Mouse (Mus musculus) cortical plate, adult 2 months (tissue): ENCODE measurements around the gene Arhgap30. TPM values are rescaled to one million over a fixed set of nuclear protein-coding genes. Genes with fewer than 3 reads are reported as not detected.

Experiments used
- H3K27ac ChIP-seq: fragments of 200-500 bp; 2 replicates; pipeline ENCODE4 v1.5.1; 2012; ENCODE audit warnings: low read length, control low read depth, inconsistent platforms; ENCODE audit not compliant: insufficient read depth
- H3K4me1 ChIP-seq: fragments of 200-500 bp; 2 replicates; pipeline ENCODE4 v1.6.1; 2011; ENCODE audit warnings: low read length; ENCODE audit not compliant: control insufficient read depth, insufficient read depth
- H3K4me3 ChIP-seq: fragments of 200-500 bp; 2 replicates; pipeline ENCODE4 v1.5.1; 2011; ENCODE audit warnings: mild to moderate bottlenecking, low read length, control low read depth; ENCODE audit not compliant: insufficient read depth
- CTCF ChIP-seq: fragments of 200-500 bp; IDR thresholded peaks from 2 replicates; pipeline ENCODE4 v1.5.1; 2011; ENCODE audit warnings: mild to moderate bottlenecking, control low read depth, low read length; ENCODE audit not compliant: insufficient read depth; ENCODE audit errors: extremely low read depth
- POLR2A ChIP-seq: fragments of 200-500 bp; IDR thresholded peaks from 2 replicates; pipeline ENCODE4 v1.6.1; 2011; ENCODE audit warnings: mild to moderate bottlenecking, low read length, control low read depth; ENCODE audit not compliant: insufficient read depth; ENCODE audit errors: extremely low read depth
- polyA plus RNA-seq: library from polyadenylated mRNA; depleted of rRNA; stranded (reverse); fragments of >200 nt; gene quantifications from 2 replicates; pipeline ENCODE4 v1.2.3, GENCODE M21; 2012

The Arhgap30 gene
- polyA plus RNA-seq, 1 experiment: 1.6 TPM

DNA sequence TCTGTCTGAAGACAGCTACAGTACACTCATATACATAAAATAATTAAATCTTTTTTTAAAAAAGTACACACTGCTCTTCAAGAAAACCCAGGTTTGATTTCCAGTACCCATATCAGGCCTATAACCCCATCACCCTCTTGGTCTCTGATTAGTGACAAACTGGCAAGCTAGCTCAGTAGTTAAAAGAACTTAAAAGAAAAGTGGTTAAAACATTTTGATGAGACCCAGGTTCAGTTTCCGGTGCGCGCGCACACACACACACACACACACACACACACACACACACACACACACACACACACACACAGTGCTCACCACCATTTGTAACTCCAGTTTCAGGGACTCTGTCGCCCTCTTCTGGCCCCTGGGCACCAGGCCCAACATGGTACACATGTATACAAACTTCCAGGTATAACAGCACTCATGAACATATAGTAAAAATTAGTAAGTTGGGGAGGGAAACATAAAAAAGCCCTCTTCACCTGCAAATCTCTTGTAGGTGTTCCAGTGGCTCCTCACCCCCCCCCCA lies 32.9 kb upstream of the Arhgap30 start:
- Histone ChIP-seq H3K4me1 (no peaks in the 10 kb centered on the region), H3K27ac (no peak overlapping the region), H3K4me3 (no peak overlapping the region)
- TF ChIP-seq POLR2A (no peak), CTCF (peak; percentile 40)

DNA sequence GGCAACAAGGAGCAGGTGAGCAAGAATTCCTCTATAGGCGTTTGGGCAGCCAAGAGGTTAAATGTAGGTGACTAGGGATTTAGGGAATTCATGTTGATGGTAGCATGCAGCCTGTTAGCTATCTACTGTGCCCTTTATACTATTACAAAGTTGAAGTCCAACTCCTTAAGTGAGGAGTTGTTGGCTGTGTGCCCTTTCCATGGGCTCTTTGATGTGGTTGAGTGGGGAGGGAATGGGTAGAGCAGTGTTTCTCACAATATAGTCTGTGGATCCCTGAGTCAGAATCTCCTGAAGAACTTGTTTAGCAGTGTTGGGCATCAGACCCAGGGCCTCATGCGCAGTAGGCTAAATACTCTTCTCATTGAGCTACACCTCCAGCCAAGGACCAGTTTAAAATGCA lies 31.9 kb upstream of the Arhgap30 start:
- TF ChIP-seq CTCF: no peak
- TF ChIP-seq POLR2A: no peak
- Histone ChIP-seq H3K4me1 (0 out of 2 replicates have a peak, but pooled peaks cover 1% of the 10 kb centered on the region), H3K4me3 (no peak overlapping the region), H3K27ac (no peak overlapping the region)

DNA sequence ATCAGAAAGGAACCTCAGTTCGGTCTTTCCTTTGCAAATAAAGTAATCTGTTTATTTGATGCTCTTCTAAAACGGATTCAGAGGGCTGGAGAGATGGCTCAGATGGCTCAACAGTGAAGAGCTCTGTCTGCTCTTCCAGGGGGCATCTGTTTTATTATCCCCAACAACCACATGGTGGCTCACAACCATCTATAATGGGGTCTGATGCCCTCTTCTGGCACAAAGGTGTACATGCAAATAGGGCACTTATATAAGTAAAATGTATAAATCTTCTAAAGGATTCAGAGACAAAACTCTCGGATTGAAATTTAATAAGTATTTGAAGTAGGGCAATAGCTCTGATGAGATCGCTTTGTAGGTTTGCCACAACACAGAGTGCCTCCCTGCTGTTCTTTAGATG lies 30.3 kb upstream of the Arhgap30 start:
- 0 out of 2 replicates have a peak overlapping the region, but pooled peaks have one; percentile 60 for H3K27ac ChIP-seq
- H3K4me3 ChIP-seq: no peak overlapping the region
- TF ChIP-seq POLR2A (no peak), CTCF (peak; percentile 49)
- H3K4me1 ChIP-seq: 0 out of 2 replicates have a peak, but pooled peaks cover 1% of the 10 kb centered on the region

DNA sequence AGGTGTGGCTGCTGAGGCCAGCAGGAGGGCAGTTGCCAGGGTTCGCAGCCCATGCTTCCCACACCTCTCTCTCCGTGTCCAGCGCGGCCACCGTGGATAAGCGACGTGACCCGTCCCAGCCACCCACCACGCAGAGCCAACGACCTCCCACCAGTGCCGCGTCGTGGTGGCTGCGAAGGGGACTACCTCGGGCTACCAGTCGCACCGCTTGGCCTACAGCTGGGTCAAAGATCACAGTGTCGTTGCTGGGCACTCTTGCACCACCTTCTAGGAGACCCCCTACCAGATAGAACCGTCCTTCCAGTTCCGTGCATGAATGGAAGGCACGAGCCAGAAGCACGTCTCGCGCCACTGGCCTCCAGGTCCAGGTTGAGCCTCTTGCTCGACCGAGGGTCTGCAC lies 28.5 kb upstream of the Arhgap30 start:
- TF ChIP-seq POLR2A: 0 out of 2 replicates have a peak, but pooled peaks have one; percentile 7
- TF ChIP-seq CTCF: no peak
- 0 out of 2 replicates have a peak, but pooled peaks cover 1% of the 10 kb centered on the region for H3K4me1 ChIP-seq
- peak overlapping the region; percentile 53 for H3K27ac ChIP-seq
- H3K4me3 ChIP-seq: peak overlapping the region; percentile 61

DNA sequence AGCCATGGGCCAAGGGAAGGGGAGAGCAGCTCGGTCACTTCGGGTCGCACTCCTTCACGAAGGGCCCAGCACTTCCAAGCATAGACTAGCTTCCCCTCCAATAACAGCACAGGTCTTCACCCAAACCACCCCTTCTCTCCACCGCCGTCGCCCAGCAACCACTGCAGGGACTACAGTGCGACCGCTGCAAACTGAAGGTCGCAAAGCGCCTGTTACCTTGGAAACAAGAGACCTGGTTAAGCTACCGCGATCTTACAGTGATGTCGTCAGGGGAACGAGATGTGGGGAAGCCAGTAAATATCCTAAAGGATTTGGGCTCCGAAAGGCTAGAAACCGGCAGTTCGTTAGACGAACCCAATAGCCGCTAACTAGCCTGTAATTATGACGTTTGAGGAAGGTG lies 28.1 kb upstream of the Arhgap30 start, which contains the start of gene Klhdc9:
Klhdc9 (minus strand) TSS at position 143 of the 400 bp plus-strand sequence.
- H3K4me1 ChIP-seq: 0 out of 2 replicates have a peak, but pooled peaks cover 1% of the 10 kb centered on the region
- H3K4me3 ChIP-seq: peak within 1 kb of the TSS; percentile 61
- H3K27ac ChIP-seq: peak within 1 kb of the TSS; percentile 80
- TF ChIP-seq CTCF (no peak), POLR2A (peak; percentile 82)

DNA sequence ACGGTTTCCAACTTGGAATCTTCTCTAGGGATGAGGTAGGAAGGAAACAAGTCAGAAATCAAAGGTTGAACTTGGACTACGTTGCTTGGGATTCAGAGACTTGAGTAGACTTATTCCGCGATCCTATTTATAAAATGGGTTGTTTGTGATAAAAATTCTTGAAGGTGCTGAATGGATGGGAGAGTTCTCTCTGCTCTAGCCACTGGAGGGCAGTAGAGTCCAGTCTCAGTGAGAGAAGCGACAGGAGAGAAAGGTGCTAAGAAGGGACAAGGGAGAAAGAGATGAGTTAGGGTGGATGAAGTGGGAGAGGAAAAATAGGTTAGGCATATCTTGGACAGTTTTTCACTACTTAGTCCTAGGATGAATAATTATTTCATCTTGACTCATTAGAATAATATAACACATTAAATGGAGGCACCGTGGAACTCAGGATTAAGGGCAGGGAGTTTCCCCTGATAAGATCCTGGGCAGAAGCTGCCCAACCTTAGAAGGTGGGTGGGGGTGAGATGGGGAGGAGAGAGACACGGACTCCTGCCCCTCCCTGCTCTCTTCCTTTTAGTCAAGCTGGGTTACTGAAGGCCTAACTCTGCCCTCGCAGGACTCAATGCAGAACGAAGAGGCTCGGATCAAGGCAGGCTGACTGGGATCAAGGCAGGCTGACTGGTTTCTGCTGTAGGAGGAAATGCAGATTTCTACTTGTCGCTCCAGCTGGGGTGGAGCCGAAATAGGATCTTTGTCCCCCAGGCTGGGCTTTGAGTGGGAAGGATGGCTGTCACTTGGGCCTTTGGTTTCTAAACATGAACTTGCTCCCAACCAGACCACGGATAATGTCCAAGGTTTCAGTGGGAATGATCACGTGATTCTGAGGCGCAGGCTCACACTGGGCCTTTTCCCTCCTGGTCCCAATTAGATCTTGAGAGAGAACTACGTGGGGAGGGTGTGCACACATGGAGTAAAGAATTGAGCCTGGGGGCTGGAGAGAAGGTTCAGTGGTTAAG lies 27.3 kb upstream of the Arhgap30 start:
- Histone ChIP-seq H3K4me1 (0 out of 2 replicates have a peak, but pooled peaks cover 1% of the 10 kb centered on the region), H3K4me3 (peak overlapping the region; percentile 61), H3K27ac (peak overlapping the region; percentile 80)
- peak; percentile 91 for TF ChIP-seq CTCF
- TF ChIP-seq POLR2A: no peak

DNA sequence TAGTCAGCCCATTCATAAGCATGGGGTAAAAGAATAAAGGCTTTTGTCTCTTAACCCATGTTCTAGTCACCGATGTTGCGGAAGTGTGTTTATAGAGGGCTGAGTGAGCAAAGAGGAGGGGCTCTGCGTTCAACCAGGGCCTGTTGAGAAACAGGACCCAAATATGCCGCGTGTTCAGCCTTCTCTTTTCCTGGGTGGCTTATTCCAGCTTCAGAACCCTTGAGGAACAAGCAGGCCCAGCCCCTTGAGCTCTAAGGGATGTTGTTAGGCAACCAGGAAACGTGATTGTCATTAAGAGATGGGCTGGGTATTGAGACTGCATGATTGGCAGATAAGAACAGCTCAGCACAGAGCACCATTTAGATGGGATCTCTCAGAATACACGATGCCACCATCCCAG lies 22.8 kb upstream of the Arhgap30 start:
- no peak for TF ChIP-seq CTCF
- no peak for TF ChIP-seq POLR2A
- no peak overlapping the region for H3K27ac ChIP-seq
- no peak overlapping the region for H3K4me3 ChIP-seq
- 0 out of 2 replicates have a peak, but pooled peaks cover 1% of the 10 kb centered on the region for H3K4me1 ChIP-seq

DNA sequence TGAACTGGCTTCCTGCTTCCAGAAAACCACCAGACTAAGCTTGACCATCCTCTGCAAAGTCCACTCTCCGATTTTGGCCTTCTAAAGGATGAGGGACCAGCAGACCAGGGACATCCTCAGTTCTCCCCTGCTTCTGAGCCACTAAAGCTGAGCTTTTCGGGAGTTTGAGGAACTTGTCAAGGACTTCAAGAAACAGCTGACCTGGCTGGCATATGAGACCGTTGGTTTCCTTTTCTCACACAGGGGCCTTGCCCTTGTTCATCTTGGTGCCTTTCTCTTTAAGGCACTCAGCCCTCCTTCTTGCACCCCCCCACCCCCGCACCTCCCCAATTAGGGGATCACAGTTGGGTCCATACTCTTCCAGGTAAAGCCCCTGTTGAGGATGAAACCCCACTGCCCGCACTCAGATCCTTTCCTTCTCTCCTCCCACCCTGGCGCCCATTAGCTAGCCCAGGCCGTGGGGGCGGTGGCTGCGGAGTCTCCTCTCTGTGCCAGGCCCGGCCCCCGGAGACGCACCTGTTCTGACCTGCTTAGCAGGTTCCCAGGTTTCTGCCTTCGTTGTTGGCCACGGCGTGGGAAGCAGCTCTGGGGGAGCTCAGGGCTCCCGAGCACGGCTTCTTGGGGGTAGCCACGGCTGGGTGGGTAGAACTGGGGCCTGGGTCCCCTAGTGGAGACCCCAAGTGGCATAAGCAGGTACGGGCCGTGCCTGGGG lies 18.8 kb upstream of the Arhgap30 start, which contains the start of gene Nectin4:
Nectin4 (plus strand) TSS at position 255 of the 712 bp plus-strand sequence.
- H3K4me3 ChIP-seq: no peak within 1 kb of the TSS
- TF ChIP-seq CTCF (no peak), POLR2A (no peak)
- H3K4me1 ChIP-seq: no peaks in the 10 kb centered on the region
- no peak within 1 kb of the TSS for H3K27ac ChIP-seq

DNA sequence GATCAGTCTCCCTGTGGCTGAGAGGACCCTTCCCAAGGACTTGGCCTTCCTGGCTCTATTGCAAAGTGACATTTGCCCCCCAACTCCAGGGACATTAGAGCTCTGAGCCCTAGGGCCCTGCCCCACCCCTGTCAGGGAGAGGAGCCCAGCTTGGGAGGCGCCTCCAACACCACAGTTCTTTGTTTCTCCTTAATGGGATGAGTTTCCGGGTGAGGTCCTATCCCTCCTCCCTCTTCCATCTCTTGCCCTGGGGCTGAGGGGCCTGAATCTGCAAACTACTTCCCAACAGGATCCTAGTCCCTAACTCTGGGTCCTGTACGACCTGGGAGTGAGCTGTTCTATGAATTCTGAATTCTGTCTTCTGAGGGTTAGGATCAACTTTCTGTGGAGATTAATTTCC lies 15.9 kb upstream of the Arhgap30 start:
- Histone ChIP-seq H3K4me3 (no peak overlapping the region), H3K27ac (no peak overlapping the region), H3K4me1 (no peaks in the 10 kb centered on the region)
- TF ChIP-seq POLR2A: no peak
- TF ChIP-seq CTCF: no peak
